Mouse (Mus musculus) heart, postnatal 10 days (tissue): Measurements from ENCODE around the gene Hmgn3. TPM values are rescaled to one million over a fixed set of nuclear protein-coding genes. Genes with fewer than 3 reads are reported as not detected.
A peak's percentile ranks its signal among the peaks of the same experiment; 100 is the strongest.
"Not testable (repeated sequence)": the region's sequence is repeated elsewhere in the genome, so short reads cannot be mapped to it uniquely, and the experiment has no call there.

Experiments used
- DNase-seq, 2 experiments: peaks; one replicate each; pipeline ENCODE4 v3.0.0; 2021
- intact Hi-C: fragments of 180-260 bp; cut with DNase I; formaldehyde crosslinking; loops from one replicate; pipeline ENCODE4 v1.15.1; 2025
- total RNA-seq, 2 experiments: library from RNA; stranded (reverse); gene quantifications; 2 replicates each; pipeline ENCODE4 v1.2.3; 2021

Hmgn3 gene
- total RNA-seq: 10 to 100 TPM; 33.1 to 38.2 TPM

DNA sequence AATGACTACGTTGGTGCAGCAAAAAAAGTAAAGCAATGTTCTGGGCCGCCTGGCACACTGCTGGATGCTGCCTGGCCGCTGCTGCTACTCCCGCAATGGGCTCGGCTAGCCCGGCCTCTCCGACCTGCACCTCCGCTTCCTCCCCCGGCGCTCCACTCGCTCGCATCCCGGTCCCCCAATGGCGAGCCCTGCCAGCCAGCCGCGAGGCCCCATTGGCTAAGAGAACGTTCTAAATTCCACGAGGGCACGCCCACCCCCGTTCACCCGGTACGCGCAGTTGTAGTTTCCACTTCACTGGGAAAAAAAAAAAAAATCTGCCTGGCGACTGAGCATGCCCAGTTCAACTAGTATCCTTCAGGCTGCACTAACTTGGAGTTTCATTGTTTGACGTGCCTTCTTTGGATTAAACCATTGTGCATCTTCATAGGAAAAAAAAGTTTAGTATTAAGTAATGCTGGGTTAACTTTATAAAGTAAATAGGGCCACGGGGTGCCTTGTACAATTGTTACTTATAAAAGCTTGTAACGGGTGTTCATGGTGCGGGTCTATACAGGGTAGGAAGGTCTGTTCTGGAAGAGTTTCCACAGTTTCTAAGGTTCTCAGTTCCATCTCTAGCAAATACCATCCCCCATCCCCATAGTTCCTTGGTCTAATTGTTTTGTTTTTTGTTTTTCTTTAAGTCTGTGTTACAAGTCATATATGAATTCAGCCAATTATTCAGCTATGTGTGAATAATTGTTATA lies at the start of gene Hmgn3:
Hmgn3 (minus strand) TSS at position 240 of the 743 bp plus-strand sequence.
- peak; percentile 91 to 92 for DNase-seq
- intact Hi-C loops: loop anchor here (2.0 kb wide), 1 partner anchor 170 kb away; no protein-coding TSS in a partner anchor

DNA sequence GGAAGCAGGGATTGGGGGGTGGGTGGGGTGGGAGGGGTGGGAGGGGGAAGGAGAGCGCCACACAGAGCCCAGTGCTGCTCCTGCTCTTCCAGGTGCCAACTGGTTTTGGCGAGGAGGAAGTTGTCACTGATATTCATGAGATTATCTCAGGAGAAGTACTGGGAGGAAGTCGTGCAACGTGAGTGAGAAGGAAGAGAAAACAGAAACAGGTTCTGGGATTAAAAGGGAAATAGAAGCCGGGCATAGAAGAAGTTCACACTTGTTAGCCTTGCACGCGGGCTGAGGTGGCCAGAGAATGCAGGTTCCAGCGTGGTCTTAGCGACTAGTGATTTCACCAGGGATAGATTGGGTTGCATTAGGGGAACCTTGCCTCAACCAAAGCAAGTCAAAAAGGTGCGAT lies 49.3 kb upstream of the Hmgn3 start:
- DNase-seq: no peak
- intact Hi-C loops: no loop called here

DNA sequence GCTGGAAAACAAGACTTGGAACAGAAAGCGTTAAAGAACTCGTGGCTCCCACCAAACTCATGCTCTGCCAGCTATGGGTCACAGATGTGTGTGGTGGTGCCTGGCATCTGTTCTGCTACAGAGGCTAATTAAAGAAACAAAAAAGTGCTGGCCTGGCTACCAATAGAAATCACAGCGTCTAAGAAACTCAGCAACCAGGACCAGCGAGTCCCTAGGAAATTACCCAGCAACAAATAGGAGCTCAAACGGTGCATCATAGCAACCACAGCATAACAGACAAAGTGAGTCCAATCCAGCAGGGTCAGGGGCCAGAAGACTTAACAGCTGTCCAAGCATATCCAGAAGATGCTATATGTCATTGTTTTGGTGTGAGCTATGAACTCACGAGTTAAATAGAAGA lies 48.5 kb upstream of the Hmgn3 start:
- DNase-seq: peak in 1 of 2 experiments; percentile 5
- intact Hi-C loops: no loop called here

DNA sequence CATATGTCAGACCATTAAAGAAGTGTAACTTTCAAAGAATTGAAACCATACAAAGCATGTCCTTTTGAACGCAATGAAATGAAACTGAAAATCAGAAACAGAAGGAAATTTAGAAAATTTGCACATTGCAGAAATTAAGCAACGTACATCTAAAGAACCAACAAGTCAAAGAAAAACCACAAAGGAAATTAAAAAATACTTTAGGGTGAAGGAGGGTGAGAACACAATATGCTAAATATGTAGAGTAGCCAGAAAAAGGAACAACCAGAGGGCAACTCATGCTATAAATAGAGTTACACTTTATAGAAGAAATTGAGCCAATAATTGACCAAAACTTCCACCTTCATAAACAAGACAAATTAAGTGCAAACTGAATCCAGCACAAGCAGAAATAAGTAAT lies 41.3 kb upstream of the Hmgn3 start:
- intact Hi-C loops: no loop called here
- DNase-seq: no peak

DNA sequence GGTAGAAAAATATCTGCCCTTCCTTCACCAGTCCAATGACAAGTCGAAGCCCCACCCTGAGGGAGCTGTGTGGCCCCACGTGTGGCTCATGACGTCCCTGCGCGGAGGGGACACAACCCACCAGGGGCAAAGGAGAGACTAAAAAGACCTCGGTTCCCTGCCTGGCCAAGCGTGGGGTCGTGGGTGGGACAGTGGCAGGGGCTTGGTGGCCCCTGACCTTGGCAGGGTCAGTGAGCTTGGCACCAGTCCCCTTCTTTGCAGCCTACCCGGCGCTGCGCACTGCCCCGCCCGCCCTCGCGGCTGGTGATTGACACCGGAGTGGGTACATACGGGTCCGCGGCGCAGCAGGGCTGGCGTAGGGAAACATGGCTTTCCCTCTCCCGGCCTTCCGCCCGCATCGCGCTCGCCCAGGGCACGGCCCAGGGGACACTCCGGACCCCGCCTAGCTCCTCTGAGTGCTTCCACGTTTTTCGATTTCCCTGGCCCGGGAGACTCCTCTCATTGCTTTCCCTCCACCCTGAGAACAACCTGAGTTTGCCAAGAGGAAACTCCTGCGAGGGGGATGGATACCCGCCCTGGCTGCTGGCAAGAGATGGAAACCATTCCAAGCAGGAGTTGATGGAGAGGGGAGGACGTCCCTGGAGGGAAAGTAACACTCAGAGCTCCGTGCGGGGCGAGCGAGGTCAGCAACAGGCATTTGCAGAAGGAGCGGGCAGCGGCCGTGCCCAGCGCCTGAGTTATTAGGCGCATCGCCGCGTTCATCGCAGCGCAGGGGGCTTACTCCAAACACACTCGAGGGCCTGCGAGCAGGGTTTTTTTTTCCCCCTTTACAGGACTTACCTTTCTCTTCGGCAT lies 667 bp downstream of the Hmgn3 start:
- peak; percentile 69 to 74 for DNase-seq
- intact Hi-C loops: loop anchor here (2.0 kb wide), 1 partner anchor 169 kb away; no protein-coding TSS in a partner anchor

DNA sequence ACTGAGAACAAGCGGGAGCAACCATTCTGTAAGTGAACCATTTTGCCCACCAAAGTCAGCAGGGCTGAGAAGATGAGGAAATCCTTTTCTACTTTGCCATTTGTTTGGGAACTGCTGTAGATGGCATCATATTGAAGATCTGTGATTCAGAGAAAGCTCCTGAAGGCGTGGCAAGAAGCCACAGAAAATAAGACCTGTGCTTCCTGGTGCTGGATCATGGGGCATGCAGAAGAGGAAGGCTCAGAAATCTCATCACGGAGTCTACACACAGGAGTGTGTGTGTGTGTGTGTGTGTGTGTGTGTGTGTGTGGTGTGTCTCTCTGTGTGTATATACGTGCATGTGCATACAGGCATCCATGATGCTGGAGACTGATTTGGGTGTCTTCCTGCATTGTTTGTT lies 16.7 kb downstream of the Hmgn3 start:
- no peak for DNase-seq
- intact Hi-C loops: no loop called here

DNA sequence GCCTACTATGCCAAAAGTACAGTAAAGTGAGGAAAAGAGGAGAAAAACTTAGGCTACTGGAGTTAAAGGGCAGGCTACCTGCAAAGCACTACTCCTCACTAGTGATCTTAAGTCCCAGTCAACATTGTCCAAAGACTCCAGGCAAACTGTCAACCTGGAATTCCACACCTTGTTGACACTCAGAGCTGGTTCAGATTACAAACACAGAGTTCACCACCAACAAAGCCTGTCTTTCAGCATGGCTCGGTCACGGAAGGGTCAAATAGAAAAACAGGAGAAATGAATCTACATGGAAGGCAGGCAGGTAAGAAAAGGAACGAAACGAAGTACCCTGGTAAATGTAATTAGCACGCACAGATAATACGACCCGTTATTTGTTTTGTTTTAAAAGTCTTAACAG lies 18.6 kb downstream of the Hmgn3 start:
- no peak for DNase-seq
- intact Hi-C loops: no loop called here

DNA sequence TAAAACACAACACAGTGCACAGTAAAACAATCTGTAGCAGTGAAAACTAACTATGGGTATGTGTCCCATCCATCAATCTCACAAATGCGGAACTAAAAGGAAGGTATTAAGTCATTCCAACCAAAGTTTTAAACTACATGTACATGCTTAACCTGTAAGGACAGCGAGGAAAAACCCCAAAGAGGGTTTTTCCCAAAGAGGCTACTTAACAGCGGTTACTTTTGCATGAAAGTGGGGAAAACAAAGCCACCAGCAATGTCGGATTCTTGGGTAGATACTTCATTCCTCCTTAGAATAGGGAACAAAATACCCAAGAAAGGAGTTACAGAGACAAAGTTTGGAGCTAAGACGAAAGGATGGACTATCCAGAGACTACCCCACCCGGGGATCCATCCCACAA lies 20.0 kb downstream of the Hmgn3 start:
- DNase-seq, intact Hi-C loops: not testable (repeated sequence)

DNA sequence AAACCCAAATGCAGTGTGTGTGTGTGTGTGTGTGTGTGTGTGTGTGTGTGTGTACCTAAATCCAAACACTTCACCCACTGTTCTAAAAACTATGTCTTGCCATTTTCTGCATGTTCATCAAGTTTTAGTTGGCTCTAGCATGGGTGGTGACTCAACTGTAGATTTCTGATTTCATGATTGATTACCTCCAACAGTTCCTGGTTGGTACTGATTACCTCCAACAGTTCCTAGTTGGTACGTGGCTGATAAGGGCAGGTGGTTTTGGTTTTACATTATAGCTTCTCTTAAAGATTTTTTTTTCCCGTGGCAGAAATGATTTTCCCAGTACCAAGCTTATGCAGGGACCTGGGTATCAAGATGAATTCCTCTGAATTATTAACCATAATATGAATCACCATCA lies 27.3 kb downstream of the Hmgn3 start:
- no peak for DNase-seq
- intact Hi-C loops: no loop called here

DNA sequence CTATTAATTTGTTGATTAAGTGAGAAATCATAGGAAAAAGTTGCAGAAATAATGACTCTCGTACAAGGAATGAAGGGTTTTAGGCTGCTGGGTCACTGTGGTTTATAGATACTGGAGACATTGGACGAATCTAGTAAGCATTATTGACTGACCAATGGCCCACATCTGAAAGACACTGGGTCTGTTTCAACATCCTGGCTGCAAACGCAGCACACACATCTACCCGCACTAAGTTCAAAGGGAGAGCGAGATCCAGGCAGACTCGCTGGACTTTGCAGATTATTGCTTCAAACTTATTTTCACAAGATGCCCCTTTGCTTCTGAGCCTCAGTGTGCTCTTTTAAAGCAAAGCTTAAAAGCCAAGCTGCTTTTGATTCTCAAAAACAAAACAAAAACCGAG lies 29.0 kb downstream of the Hmgn3 start:
- intact Hi-C loops: no loop called here
- DNase-seq: no peak

DNA sequence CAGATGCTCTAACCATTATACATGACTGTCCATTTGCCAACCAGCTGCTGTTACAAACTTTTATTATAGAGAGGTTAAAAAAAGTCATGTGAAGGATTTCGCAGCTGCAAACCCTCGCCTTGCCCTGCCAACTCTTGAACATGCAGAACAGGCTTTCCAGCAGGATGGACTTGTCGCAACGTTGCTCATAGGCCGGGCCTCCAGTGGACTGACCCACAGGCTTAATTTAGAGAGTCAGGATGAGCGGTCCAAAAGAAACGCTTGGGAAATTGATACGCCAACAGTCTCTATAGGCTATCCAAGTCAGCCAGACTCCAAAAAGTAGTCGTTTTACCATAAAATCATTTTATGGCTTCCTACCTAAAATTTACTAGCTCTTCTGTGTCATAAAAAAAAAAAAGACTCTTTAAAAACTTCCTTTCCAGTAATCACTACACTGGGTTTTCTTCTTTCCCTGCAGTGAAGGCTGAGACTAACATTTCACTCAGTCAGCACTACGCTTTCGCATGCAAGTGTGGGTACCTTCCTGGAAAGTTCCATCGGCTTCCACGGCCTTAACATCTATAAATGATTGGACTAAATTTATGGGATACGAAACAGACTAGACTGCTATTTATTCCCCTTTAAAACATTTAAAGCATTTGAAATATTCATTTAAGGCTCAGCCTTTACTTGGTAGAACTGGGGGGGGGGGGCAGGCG lies 29.6 kb downstream of the Hmgn3 start:
- intact Hi-C loops: no loop called here
- DNase-seq: no peak

DNA sequence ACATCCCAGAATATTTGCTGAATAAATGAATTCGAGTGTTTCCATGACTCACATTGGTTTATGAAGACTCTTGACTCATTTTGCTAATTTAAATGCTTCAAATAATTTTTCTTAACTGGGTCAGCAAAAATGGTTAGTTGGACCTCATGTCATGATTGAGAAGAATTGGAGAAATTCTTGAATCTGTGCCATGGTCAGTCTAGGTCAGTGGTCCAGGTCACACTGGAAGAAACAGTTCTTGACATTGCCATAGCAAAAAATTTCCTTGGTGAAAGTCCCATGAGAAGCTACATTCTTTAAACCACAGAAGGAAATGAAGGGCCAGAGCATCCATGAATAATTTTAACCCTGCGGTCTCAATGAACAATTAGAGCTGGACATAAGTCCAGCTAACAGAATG lies 30.8 kb downstream of the Hmgn3 start:
- intact Hi-C loops: no loop called here

DNA sequence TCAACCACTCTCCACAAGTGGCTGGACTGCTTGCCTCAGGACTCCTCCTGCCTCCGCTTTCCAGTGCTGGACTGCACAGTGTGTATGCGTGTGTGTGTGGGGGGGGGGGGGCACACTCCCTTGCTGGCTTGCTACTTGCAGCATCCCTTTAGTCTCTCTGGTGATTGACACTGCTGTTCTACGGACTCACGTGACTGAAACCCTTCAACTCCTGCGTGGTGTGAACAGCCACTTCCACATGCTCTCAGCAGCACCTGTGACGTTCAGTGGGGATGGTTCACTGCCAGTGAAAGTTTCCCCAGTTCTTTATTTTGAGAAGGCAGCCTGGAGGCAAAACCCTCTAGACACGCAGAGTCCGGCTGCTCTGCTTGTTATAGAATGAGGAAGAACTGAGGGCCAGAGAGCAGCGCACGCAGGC lies 32.7 kb downstream of the Hmgn3 start:
- no peak for DNase-seq
- intact Hi-C loops: no loop called here

More for the DNA sequence above, 30.8 kb downstream of the Hmgn3 start:
- no peak for DNase-seq

DNA sequence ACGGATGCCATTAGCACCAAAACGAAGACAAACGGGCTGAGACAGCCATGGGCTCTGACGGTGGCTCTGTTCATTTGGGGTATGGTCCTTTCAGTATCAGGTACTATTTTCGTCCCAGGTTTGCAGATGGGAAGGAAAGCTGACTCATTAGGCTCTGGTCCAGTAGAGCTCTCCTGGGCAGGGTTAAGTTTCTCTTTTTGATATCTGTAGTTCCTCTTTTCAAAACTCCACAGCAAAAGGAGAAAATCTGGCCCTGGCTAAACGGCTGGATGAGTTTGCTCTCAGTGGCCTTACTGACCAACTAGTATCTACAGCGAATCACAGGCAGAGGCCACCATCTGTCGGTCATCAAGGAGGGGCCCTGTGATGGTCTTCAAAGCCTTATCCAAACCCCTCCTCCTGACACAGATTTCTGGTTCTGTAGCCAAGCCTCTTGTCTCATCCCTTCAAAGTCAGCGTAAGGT lies 34.1 kb downstream of the Hmgn3 start:
- intact Hi-C loops: no loop called here
- DNase-seq: peak; percentile 14 to 24

DNA sequence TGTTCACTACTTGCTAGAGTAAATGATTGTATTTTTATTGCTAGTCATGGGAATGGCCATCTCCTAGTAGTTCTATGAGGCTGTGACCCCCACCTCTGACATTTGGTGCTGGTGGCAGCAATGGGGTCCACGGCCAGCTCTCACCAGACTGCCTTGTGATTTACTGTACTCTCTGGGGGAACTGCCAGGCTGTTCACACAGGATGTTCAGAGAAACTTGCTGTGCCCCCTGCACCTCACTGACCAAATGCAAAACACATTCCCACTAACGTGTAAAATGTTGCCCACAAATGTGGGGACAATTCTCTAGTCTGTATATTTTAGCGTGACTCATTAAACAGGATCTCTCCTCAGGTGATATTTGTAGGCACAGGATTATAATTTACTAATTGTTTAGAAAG lies 34.7 kb downstream of the Hmgn3 start:
- intact Hi-C loops: no loop called here
- DNase-seq: no peak

DNA sequence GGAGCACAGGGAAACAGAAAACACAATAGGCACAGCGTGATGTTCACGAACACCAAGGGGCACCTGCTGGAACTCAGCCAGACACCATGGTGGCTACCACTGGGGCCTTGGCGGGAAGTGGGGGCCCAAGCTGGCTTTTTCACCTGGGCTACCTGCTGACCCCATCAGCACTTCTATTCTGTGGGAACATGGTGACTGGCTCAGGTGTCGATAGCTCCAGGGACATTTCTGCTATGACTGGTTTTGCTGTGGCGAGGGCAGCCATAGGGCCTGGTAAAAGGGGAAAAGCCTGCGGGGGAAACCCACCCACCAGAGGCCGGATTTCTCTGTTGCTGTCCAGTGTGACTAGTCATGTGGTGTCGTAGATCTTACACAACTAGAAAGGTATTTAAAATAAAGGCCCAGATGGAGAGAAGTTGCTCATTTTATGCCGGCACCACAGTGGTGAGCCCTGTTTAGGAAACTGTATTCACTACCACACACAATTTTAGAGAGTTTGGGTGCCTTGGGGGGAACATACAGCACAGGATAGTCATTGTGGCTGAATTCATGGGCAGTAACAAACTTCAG lies 35.3 kb downstream of the Hmgn3 start:
- no peak for DNase-seq
- intact Hi-C loops: no loop called here

DNA sequence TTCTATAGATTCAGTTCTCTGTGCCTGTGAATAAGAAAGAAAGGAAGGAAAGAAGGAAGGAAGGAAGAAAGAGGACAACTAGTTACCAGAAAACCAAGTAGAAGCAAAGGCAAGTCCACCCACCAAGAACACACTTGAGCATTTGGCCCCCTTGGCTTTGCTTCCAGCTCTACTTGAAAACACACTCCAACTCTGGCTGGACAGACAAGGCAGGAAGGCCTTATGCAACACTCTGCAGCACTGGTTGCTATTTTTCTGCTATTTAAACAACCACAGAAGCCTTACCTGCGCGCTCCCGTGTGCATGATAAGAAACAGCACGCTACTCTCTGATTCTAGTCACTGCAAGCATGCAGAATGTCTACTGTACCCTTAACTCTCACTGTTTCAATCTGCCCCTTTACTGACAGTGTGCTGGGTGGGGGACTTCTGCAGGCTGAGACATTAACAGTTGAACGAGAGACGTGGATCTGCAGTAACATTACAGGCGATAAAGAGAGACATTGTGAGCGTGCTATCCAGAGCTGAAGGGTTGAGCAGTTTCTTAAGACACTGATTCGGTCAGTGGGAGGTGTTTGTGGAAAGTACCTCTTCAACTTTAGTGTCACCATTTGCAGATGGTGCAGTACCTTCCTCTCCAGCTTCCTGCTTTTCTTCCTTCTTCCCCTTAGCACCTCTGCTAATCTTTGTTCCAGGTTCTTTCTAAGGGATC lies 35.9 kb downstream of the Hmgn3 start:
- DNase-seq: no peak
- intact Hi-C loops: no loop called here

DNA sequence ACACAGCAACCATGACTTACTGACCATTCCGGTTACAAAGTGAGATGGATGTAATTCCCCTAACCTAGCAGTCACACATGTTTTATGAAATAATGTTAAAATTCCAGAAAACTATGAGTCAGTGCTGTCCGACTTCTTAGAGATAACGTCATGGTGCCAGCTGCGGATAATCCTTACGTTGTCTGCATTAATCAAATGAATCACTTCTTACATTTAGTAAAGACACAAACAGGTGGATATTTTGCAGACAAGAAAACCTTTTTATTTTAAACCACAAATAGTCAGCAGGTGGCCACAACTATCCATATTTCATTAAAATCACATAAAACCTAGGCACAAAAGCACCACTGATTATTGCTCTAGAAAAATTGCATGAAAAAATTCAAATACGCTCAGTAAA lies 36.8 kb downstream of the Hmgn3 start:
- intact Hi-C loops: no loop called here

DNA sequence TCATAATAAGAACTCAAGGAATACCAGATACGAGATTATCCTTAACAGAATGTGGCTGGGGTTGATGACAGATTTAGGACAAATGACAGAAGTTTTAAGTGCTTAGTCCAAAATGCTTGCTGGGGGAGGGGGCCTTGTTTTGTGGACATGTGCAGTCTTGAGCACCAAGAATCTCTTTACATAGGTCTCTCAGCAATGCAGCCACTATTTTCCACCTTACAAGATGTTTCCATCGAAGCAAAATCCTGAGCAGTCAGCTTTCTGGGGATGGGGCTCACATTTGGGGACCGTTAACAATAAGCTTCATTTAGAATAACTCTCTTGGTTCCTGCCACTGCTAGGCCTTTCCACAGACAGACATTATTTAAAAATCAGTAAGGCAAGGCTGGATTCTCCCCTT lies 37.7 kb downstream of the Hmgn3 start:
- no peak for DNase-seq
- intact Hi-C loops: no loop called here

More for the DNA sequence above, 36.8 kb downstream of the Hmgn3 start:
- DNase-seq: no peak

DNA sequence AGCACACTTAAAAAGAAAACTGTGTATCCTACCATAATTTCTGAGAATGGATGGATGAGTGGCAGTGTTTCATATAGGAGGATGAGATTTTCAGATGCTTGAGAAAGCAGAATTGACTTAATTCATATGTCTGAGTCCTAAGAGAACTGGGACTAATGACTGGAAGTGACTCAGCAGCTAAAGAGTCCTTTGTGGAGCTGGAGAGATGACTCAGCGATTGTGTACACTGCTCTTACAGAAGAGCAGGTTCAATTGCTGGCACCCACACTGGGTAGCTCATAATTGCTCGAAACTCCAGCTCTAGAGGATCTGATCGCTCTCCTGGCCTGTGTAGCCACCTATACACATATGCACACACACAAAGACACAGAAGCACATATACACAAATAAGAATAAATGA lies 42.7 kb downstream of the Hmgn3 start:
- intact Hi-C loops: no loop called here
- DNase-seq: no peak
